In genomic region chr4:31433943-31434342, GRCm38 (mm10) we compare ENCODE assay signal across 12 mouse cellular contexts.
"Had no signal": no experiment of that assay in that cellular context is flagged by ENCODE, and none has a peak within 500 bp of the region (broad histone marks: within the 10 kb centered on the region; RNA-seq: fewer than 3 reads in every experiment).

No protein-coding gene starts in this region.

- ATAC-seq: liver, postnatal 0 days; lung, postnatal 0 days; midbrain, embryonic 16.5 days had no signal

- DNase-seq: liver, embryonic 13.5 days; liver, postnatal 0 days; lung, adult 2 months; lung, postnatal 14 days; lung, postnatal 36 days; midbrain, embryonic 14.5 days; right cerebral cortex, postnatal 14 days; thymus, adult 18-20 months; thymus, postnatal 25 days; thymus, postnatal 4 days had no signal
